Mouse (Mus musculus) right cerebral cortex, adult 2 months (tissue): ENCODE data around the gene Agpat4.
A peak's percentile ranks its signal among the peaks of the same experiment; 100 is the strongest.
"Not testable (repeated sequence)": the region's sequence is repeated elsewhere in the genome, so short reads cannot be mapped to it uniquely, and the experiment has no call there.

Source experiments
- DNase-seq, 2 experiments: peaks; one replicate each; pipeline ENCODE4 v3.0.0; 2021 to 2022; ENCODE audit warnings: low spot score in 2 of 2

The Agpat4 gene

DNA sequence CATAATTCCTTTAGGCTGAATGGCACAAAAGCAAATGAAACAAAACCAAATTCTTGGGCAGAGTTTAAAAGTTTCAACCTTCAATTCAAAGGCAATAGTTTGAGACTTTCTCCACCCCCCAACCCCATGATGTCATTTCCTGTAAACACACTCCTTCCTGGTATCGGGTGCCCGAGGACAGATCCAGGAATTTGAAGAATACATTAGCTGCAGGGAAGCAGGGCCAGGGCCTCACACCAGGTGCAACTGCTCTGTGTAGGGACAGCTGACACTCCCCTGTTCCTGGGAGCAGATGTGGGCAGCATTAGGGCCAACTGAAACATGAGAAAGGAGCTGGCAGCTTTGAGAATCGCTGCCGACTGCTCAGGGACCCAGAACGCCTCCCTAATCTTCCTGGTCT lies 76.6 kb downstream of the Agpat4 start:
- no peak for DNase-seq

DNA sequence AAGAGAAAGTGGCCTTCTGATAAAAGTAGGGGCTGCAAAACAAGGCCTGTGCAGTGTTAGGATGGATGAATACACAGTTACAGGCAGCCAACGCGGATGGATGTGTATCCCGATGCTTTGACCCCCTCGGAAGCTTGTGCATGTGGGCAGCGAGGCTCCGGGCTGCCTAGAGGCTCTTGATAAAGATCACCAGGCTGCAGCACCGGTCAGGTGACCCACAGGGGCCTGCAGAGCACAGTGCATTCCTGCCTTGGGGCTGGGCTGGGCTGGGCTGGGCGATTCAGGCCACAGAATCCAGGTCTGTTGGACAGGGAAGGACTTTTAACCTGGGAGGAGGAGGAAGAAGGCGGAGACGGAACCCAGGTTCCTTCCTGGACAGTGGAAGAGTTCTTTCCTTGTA lies 77.1 kb downstream of the Agpat4 start:
- no peak for DNase-seq

DNA sequence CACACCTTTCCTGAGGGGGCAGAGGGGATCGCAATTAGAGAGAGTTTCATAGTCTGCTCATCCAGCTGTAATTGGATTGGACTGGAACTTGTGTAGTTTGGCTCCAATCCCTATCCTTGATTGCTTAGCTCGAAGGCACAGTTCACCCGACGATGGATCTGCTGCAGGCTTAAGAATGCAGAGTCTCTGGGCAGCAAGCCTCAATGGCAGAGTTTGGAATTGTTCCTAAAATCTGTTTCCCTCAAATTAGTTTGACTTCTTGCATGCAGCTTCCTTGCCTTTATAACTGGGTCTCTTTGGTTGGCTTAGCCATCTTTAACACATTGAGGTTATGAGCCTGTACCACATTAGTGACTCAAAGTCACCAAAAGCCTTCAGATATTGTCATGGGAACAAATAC lies 81.4 kb downstream of the Agpat4 start:
- no peak for DNase-seq

DNA sequence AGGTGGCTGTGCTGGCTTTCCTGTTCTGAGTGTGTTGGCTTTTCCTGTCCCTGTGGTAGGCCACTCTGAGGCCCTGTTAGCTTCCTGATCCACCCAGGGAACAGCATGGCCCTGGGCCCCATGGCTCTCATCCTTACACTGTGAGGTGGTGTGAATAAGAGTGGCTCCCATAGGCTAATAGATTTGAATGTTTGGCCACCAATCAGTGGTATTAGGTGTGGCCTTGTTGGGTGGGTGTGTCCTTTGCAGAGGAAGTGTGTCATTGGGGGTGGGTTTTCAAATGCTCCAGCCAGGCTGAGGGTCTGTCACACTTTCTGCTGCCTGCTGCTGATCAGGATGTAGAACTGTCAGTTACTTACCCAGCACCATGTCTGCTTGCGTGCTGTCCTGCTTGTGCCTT lies 82.6 kb downstream of the Agpat4 start:
- no peak for DNase-seq

DNA sequence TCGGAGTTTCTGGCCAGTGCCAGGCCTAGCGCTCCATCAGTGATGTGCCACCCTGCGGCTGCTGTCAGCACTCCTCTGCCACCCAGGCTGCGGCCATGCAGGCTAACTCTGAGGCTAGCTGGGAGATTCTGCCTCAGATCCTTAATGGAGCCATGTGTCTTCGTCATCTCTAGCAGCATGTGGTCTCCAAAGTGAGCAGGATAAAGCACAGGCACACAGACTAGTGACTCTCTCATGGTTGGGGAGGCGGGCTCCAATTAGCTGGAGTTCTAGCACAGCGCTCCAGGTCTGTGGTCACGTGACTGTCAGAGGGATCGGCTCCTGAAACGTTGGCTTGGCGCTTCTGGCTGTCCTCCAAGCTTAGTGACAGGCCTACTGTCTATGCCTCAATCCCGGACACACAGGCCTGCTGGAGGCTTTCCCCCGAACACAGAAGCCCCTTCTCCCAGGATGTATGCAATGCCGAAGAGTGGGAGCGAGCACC lies 85.0 kb downstream of the Agpat4 start:
- DNase-seq = no peak

DNA sequence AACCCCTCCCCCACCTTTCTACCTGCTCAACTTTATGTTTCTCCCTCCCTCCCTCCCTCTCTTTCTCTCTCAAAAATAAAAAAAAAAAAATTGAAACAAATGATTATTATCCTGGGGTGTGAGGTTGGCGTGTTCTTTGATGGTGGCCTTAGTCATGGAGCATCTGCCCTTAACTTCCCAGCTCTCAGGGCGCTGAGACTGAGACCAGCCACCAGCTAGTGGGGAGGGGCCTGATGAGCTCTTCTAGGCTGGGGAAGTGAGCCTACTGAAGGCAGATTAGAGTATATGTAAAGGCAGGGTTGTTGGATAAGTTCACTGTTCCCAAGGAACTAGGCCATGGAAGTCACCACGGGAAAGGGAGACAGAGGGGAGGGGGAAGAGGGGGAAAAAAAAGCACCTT lies 85.7 kb downstream of the Agpat4 start:
- no peak for DNase-seq

DNA sequence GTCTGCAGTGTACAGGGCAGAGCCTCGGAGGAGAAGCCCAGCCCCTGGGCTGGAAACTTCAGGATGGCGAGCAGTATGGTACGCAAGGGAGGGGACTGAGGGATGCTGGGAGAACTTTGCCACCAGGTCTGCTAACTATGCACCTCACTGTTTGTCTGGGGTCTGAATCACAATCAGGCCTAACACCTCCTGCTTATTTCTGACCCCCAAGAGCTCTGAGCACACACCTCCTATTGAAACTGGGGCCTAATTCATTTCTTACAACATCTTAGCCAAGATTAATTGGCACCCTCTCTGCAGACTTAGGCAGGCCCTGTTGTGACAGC lies 86.1 kb downstream of the Agpat4 start:
- no peak for DNase-seq

DNA sequence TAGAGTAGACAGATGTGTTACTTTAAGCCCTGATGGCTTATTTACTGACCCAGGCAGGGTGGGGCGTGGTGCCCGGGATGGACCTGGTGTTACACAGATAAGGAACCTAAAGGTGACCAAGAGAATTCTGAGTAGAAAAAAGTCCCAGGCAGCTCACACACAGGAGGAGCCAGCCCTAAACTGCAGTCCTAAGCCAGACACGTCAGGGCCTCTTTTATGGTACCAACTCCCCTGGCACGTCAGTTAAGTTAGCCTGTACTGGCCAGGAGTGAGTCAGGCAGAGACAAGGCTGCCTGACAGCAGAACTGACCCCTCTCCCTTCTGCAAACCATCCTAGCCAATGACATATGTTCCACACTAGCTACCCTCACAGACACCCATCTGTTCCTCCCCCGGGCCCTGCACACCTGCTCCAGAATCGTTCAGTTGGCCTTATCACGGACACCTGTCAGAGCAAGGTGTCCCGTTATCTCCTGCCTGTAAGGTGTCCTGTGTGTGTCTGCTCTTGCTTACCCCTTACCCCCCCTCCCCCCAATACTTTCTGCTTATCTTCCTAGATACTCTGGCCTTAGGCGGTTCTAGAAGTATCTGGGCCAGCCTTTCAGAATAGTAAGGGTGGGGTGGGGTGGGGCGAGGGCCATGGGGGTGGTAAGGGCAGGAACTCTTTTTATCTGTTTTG lies 86.7 kb downstream of the Agpat4 start:
- DNase-seq = no peak

DNA sequence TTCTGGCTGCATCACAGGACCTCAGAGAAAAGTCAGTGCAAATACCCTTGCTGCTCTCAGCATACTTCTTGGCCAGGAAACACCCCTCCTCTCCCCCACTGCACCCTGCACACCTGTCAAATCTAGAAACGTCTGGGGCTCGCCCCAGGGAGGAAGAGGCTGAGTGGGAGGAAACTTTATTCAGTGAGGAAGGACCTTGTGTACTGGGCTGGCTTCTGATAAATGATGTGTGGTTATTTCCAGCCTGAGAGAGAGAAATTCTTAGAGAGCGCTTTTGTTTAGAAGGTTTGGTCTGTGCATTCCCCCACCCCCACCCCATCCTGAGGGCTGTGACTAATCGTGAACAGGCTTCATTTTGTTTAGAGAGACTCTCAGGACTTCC lies 87.2 kb downstream of the Agpat4 start:
- DNase-seq = no peak

DNA sequence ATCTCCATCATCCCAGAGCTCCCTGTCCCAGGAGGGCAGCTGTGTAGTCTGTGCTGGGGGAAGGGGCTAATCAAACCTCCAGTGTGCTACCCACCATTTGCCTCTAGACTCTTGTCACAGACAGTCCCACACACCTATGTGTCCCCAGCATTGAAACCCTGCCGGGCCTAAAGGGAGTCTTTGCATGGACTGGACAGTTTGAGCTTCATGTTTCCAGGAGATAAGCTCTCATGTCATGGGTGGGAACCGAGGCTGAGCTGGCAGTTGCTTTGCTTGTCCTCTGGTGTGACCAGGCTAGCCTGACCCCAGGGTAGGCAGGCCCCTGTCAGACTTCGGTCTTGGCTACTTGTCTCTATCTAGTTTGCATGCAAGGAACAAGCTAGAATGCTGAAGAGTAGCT lies 87.7 kb downstream of the Agpat4 start:
- no peak for DNase-seq

DNA sequence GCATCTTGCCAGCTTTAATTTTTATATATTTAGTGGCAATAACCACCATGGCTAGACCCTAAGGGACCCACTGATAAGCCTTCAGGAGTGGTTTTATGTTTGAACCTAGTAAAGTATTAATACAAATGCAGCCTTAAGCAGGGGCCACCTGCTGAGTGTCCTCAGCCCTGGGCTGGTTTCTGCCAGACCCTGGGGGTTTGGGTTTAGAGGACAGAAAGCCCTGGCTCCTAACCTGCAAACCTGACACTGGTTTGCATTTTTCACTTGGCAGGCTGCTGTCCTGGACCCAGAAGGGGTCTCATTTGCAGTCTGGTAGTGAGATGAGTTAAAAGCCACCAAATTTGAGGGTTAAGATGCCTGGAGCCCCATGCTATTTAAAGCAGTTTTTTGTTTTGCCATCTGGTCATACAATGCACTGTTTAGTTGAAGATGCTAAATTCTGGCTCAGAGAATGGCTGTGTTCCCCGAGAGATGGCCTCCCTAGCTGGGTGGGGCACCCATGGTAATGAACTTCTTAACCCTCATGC lies 88.6 kb downstream of the Agpat4 start:
- DNase-seq = no peak

DNA sequence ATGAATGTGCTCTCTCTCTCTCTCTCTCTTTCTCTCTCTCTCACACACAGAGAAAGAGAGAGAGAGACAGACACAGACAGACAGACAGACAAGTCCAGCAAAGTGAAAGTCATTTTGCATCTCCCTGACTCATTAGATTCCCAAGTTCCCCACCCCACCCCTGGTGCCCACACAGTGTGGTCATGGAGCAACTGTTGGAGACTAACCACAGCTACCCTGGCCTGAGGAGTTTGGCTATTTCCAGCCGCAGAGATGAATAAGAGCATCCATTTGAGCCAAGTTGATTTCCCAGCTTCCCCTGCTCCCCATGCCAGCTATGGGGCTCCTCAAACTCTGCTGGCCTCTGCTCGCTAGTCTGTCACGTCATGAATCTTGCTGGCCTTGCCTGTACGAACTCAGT lies 91.0 kb downstream of the Agpat4 start:
- DNase-seq = no peak

DNA sequence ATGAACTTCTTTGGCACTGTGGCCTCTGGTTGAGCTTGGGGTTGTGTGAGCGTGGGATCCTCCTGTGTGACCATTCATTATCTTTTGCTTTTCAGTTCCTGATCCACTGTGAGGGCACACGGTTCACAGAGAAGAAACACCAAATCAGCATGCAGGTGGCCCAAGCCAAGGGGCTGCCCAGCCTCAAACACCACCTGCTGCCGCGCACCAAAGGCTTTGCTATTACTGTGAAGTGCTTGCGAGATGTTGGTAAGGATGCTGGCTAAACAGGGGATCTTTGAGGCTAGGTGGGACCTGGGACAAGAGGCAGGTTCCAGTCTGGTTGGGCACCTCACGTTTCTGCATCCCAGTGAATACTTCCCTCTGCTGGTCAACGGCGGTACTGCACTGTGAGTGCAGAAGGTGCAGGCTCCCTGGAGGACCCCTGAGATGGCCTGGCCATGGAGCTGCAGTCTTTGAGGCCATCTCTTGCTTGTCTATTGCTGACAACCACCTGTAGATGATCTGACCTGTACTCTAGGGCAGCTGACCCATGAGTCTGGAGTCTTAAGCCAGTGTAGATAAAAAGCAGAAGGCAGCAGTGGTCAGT lies 92.1 kb downstream of the Agpat4 start:
- DNase-seq = peak; percentile 85 to 89

DNA sequence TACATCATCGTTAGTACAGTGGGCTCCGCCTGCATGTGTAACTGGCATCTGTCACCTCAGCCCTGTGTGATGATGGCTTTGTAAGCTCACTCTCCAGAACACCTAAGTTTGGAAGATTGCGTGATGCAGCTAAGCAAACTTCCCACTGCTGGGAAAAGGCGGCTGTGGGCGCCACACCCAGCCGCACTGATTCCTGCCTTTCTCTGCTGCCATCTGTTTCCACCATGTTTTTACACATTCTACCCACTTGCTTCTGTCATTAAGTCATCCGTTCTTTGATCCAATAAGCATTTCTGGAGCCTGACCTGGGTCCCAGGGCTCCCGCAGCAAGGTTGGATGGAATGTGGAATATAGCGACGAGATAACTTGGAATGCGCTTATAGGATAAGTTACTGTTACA lies 93.4 kb downstream of the Agpat4 start:
- DNase-seq = peak; percentile 34 to 50

DNA sequence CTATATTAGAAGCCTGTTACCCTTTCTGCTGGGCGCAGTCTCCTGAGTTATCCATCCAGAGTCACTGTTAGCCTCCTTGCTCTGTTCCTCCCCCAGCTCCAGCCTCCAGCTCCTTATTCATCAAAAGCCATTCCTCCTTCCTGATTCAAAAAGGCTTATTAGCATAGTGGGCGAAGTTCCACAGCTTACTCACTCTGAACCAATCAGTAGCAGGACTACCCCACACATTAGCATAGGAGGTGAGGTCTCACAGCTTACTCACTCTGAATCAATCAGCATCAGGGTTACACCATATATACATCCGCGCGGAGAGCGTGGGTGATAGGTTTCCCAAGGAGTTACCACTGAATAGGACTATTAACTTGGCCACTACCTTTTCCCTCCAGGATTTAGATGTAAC lies 93.8 kb downstream of the Agpat4 start:
- DNase-seq = peak; percentile 68 to 69

DNA sequence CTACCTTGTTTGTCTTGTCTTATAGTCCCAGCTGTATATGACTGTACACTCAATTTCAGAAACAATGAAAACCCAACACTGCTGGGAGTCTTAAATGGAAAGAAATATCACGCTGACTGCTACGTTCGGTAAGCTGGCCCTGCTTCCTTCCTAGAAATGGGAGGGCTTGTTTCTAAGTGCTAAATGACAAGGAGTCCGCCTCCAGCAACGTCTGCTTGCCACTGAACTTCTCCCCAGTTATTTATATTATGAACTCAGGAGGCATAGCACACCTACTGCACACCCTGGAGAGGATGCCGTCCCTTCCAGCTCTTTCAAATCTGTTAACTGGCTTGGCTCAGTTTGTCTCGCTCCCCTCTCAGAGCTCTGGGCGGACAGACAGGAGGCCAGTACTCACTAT lies 94.9 kb downstream of the Agpat4 start:
- peak; percentile 50 to 62 for DNase-seq

DNA sequence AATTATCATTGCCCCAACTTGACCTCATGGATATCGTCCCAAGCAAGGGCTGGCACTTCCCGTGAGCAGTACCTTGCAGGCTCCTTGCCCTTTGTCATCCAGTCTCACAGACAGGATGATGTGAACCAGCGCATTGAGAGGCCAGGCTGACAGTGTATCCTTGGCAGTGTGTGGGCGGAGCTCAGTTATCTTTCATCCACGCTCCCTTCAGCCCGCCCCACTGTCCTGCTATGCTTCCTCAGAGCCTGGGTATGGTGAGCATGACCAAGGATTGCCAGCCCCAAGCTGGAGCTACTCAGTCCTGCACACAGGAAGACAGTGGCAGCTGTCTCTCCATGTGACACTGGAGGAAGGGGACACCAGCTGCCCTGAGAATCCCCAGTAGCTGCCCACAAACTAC lies 97.7 kb downstream of the Agpat4 start:
- no peak for DNase-seq

DNA sequence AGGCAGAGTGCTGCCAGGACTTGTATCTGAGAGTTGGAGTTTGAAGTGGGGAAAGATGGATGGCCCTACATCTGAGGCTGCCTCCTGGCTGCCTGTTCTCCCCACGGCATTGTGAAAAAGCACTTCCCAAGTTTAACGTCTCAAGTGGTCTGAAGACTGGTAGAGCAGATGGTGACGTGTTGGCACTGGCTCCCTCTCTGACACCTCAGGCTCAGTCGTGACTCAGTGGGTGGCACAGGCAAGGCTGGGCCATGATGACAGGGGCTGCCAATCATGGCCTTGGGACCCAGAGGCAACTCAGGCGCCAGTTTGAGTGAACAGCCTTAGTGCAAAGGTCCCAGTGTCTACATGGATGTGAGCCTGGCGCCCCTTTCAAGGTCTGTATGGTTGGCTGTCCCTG lies 103.4 kb downstream of the Agpat4 start:
- peak; percentile 54 to 65 for DNase-seq

DNA sequence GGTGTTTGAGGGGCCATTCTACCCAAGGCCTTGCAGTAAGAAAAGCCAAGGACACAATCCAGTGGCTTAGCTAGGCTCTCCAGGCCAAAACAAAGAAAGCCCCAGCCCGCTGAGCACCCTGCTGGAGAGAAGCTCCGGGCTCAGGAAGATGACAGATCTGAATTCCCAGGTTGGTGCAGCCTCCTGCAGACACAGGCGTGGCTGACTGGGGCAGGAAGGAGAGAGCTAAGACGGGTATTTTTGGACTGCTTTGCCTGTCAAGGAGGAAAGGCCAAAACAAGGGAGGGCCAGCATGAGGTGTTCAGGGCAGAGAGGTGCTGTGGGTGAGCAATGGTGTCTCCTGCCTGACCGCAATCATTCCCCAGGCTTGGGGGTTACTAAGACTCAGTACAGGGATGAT lies 105.2 kb downstream of the Agpat4 start:
- DNase-seq = no peak

DNA sequence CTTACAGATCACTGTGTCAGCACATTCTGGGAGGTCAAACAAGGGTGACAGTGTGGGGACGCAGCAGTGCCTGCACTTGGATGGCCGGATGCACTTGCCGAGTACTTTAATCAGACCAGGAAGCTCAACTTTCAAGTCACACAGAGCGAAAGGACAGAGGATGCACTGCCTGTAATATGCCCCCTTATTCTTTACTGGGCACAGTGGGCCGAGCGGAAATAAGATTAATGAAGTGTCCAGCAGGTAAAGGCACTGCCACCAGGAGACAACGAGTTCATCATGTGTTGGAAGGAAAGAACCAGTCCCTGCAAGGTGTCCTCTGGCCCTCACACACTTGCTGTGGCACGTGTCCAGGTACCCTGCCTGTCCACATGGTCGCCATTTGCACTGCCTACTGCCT lies 105.6 kb downstream of the Agpat4 start:
- DNase-seq = no peak

DNA sequence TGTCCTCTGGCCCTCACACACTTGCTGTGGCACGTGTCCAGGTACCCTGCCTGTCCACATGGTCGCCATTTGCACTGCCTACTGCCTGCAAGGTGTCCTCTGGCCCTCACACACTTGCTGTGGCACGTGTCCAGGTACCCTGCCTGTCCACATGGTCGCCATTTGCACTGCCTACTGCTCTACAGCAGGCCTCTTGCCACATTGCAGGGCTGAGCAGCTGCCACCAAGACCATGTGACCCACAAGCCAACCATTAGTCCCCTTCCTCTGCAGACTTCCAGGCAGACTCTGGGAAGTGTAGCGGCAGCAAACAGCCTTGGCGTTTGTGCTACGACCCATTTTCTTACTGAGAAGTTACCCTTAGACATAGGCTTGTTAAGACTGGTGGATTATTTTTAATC lies 106.0 kb downstream of the Agpat4 start:
- DNase-seq = not testable (repeated sequence)

DNA sequence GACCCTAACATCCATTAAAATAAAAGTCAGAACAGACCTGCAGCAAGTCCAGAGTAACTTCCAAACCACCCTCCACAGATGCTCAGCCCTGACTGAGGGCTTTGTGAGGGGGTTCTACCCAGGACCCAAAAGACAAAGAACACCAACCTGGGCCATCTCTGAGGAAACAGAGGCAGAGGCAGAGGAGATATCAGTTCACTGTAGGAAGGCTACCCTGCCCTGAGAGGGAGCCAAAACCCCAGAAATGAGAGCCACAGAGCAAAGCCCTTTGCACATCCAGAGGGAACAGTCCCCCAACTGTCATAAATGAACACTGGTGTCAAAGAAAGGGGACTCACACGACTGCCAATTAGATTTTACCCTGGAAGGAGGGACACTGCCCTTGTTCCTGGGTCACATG lies 106.7 kb downstream of the Agpat4 start:
- DNase-seq = no peak

DNA sequence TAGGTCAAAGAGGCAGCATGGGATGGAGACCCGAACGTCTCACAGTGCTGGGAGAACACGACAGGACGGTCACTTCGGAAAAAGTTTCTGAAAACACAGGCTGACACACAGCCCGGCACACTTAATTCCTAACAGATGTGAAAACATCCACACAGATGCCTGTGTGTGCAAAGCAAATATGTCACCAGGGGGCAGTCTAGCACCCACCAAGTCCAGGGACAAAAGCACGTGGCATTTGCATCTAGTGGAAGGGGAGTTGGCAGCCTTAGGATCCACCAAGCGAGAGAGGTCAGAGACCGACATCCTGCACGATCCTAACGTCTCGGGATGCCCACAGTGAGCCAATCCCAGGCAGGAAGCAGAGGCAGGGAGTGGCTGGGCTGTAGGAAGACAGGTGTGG lies 108.0 kb downstream of the Agpat4 start:
- DNase-seq = no peak

DNA sequence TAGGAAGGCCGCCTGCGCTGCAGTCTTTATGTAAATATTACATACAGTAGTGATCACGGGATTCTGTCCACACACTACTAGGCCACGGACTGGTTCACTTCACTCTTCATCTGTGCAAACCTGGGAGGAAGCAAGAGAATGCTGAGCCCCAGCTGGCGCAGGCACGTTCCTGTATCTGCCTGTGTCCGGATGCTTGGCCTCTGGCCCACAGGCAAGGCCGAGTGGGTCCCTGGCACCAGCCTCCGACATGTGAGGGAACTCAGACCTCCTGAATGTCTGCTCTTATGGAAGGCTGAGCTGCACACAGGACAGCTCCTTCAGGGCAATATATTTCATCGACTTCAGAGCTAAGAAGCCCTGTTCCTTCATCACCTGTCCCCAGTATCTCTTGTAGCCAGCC lies 109.5 kb downstream of the Agpat4 start:
- no peak for DNase-seq
